Mouse (Mus musculus) forebrain, postnatal 0 days (tissue): ENCODE measurements around the gene Acsf2. TPM values are rescaled to one million over a fixed set of nuclear protein-coding genes. Genes with fewer than 3 reads are reported as not detected.

Experiments used
- ATAC-seq: fragments of 200-750 bp; cut with Nextera tagmentation; 2 replicates; pipeline ENCODE4 v1.8.0; 2017; ENCODE audit warnings: mild to moderate bottlenecking, moderate library complexity
- DNase-seq: peaks from one replicate; pipeline ENCODE4 v3.0.0-alpha.2; 2015
- H3K27ac ChIP-seq: fragments of 300-500 bp; sonication (generic); 2 replicates; pipeline ENCODE4 v1.5.1; 2014; ENCODE audit warnings: low read depth, mild to moderate bottlenecking, antibody characterized with exemption, low read length, moderate library complexity, mixed read lengths
- H3K27me3 ChIP-seq: fragments of 300-500 bp; sonication (generic); 2 replicates; pipeline ENCODE4 v1.6.1; 2014; ENCODE audit warnings: mild to moderate bottlenecking, low read length, mixed read lengths; ENCODE audit not compliant: insufficient read depth
- H3K36me3 ChIP-seq: fragments of 300-500 bp; sonication (generic); 2 replicates; pipeline ENCODE4 v1.6.1; 2014; ENCODE audit warnings: mild to moderate bottlenecking, moderate library complexity; ENCODE audit not compliant: insufficient read depth
- H3K4me1 ChIP-seq: fragments of 300-500 bp; sonication (generic); 2 replicates; pipeline ENCODE4 v1.6.1; 2014; ENCODE audit warnings: antibody characterized with exemption; ENCODE audit not compliant: insufficient read depth
- H3K4me2 ChIP-seq: fragments of 300-500 bp; sonication (generic); 2 replicates; pipeline ENCODE4 v1.6.1; 2014; ENCODE audit warnings: low read depth, mild to moderate bottlenecking, moderate library complexity
- H3K4me3 ChIP-seq: fragments of 300-500 bp; sonication (generic); 2 replicates; pipeline ENCODE4 v1.5.1; 2014; ENCODE audit warnings: low read depth, low read length, mixed read lengths
- H3K9ac ChIP-seq: fragments of 300-500 bp; sonication (generic); 2 replicates; pipeline ENCODE4 v1.6.1; 2014; ENCODE audit warnings: mild to moderate bottlenecking
- H3K9me3 ChIP-seq: fragments of 300-500 bp; sonication (generic); 2 replicates; pipeline ENCODE4 v1.6.1; 2016; ENCODE audit warnings: low read length
- CTCF ChIP-seq: sonication (generic); IDR thresholded peaks from 2 replicates; pipeline ENCODE4 v1.5.1; 2016; ENCODE audit warnings: antibody characterized with exemption, control low read depth, low read depth
- WGBS: fragments of 180-500 bp; shearing (Covaris S2); extraction: QIAGEN DNeasy Blood & Tissue Kit; methylation state at CpG from one replicate; pipeline ENCODE4 v1.1.7; 2014; 5-methylcytosine and 5-hydroxymethylcytosine counted together
- polyA plus RNA-seq: library from polyadenylated mRNA; unstranded; fragments of >200 nt; fragmentation: Nextera tagmentation; extraction: Ambion mirVana; gene quantifications from 2 replicates; pipeline ENCODE4 v1.2.1, GENCODE M21; 2015
- total RNA-seq: library from RNA; depleted of rRNA; stranded (reverse); fragments of >200 nt; gene quantifications from 2 replicates; pipeline ENCODE4 v1.2.3, GENCODE M21; 2014

Gene Acsf2
- total and polyA plus RNA-seq, 2 experiments from 2014 or later: 1.6 to 4.3 TPM

DNA sequence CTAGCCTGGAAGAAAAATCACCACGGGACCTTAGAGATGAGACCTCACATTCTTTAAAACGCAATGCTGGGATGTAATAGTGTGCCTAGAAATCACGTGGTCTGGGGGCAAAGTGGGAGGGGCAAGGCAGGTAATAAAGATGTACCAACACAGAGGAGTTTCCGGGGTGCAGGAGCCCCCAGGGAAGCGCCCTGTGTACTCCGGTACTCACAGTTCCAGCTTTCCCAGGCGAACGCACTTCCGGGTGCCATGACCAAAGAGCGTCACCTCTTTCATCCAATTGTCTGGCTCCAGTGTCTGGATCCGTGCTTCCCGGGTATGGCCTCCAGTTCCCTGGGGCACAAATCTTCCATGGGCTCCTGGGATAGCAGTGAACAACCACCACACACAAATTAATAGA is 58.3 kb downstream of the Acsf2 start:
- H3K9me3 ChIP-seq: no peaks in the 10 kb centered on the region
- H3K27ac ChIP-seq: no peak overlapping the region
- DNase-seq (no peak), ATAC-seq (no peak)
- H3K9ac ChIP-seq: no peak overlapping the region
- no peak for TF ChIP-seq CTCF
- H3K36me3 ChIP-seq: peaks cover 14% of the 10 kb centered on the region; the same call in 1 of the 2 replicates
- H3K4me3 ChIP-seq: no peak overlapping the region
- H3K4me2 ChIP-seq: no peak overlapping the region
- H3K4me1 ChIP-seq: peaks cover 8% of the 10 kb centered on the region
- 86% methylated on average over 12 of the region's 12 CpGs for WGBS
- H3K27me3 ChIP-seq: no peaks in the 10 kb centered on the region

GRCm38 (mm10) chr11:94542400-94542799 is 59.3 kb downstream of the Acsf2 start:
- Histone ChIP-seq H3K4me1 (peaks cover 3% of the 10 kb centered on the region; the same call in 1 of the 2 replicates), H3K36me3 (peaks cover 14% of the 10 kb centered on the region; the same call in 1 of the 2 replicates), H3K9ac (no peak overlapping the region), H3K4me2 (no peak overlapping the region), H3K4me3 (no peak overlapping the region), H3K27me3 (no peaks in the 10 kb centered on the region), H3K9me3 (no peaks in the 10 kb centered on the region), H3K27ac (no peak overlapping the region)
- DNase-seq (no peak), ATAC-seq (no peak)
- WGBS: 89% methylated on average over 4 of the region's 4 CpGs
- TF ChIP-seq CTCF: no peak

DNA sequence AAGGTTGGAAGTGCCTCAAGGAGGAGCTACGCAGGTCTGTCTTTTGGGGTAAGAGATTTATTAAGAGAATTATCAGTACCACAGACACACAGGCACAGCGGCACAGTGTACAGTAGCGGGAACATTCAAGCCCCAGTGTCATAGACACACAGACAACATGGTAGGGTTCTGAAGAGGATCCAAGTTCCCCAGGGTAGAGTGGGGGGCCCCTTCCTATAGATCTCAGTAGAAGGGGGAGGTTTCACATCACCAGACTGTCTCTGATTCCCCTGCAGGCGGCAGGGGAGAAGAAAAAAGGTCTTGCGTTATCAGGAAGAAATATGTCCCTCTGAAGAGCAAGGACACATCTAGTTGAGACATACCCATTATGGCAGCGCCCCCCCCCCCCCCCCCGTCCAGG is 61.9 kb downstream of the Acsf2 start:
- Histone ChIP-seq H3K4me1 (peaks cover 3% of the 10 kb centered on the region; the same call in 1 of the 2 replicates), H3K9me3 (no peaks in the 10 kb centered on the region), H3K27me3 (no peaks in the 10 kb centered on the region), H3K27ac (no peak overlapping the region), H3K4me2 (no peak overlapping the region), H3K9ac (no peak overlapping the region), H3K4me3 (no peak overlapping the region), H3K36me3 (peaks cover 14% of the 10 kb centered on the region; the same call in 1 of the 2 replicates)
- no peak for ATAC-seq
- WGBS: 76% methylated on average over 7 of the region's 7 CpGs
- TF ChIP-seq CTCF: no peak
- DNase-seq: no peak

- ATAC-seq (no peak), DNase-seq (no peak)
- Histone ChIP-seq H3K4me3 (no peak overlapping the region), H3K27me3 (no peaks in the 10 kb centered on the region), H3K9me3 (no peaks in the 10 kb centered on the region), H3K4me2 (no peak overlapping the region), H3K9ac (no peak overlapping the region), H3K4me1 (no peaks in the 10 kb centered on the region), H3K36me3 (peaks cover 14% of the 10 kb centered on the region; the same call in 1 of the 2 replicates), H3K27ac (no peak overlapping the region)
- 70% methylated on average over 8 of the region's 8 CpGs for WGBS
- TF ChIP-seq CTCF: no peak
Measured at GRCm38 (mm10) chr11:94538733-94539292, 62.9 kb downstream of the Acsf2 start.

- H3K4me1 ChIP-seq: no peaks in the 10 kb centered on the region
- H3K27ac ChIP-seq: no peak overlapping the region
- DNase-seq (no peak), ATAC-seq (no peak)
- no peaks in the 10 kb centered on the region for H3K9me3 ChIP-seq
- H3K27me3 ChIP-seq: no peaks in the 10 kb centered on the region
- H3K4me2 ChIP-seq: no peak overlapping the region
- 87% methylated on average over 8 of the region's 8 CpGs for WGBS
- H3K4me3 ChIP-seq: no peak overlapping the region
- no peak for TF ChIP-seq CTCF
- H3K36me3 ChIP-seq: no peaks in the 10 kb centered on the region
- no peak overlapping the region for H3K9ac ChIP-seq
Measured at GRCm38 (mm10) chr11:94533171-94533570, 68.5 kb downstream of the Acsf2 start.

GRCm38 (mm10) chr11:94528879-94529278 is 72.8 kb downstream of the Acsf2 start:
- no peak overlapping the region for H3K27ac ChIP-seq
- TF ChIP-seq CTCF: no peak
- no peak overlapping the region for H3K4me3 ChIP-seq
- no peak overlapping the region for H3K4me2 ChIP-seq
- DNase-seq (no peak), ATAC-seq (peak; percentile 45; the same call in 1 of the 2 replicates)
- H3K36me3 ChIP-seq: no peaks in the 10 kb centered on the region
- H3K4me1 ChIP-seq: no peaks in the 10 kb centered on the region
- H3K9ac ChIP-seq: no peak overlapping the region
- WGBS: 26% methylated on average over 3 of the region's 3 CpGs
- H3K9me3 ChIP-seq: no peaks in the 10 kb centered on the region
- H3K27me3 ChIP-seq: no peaks in the 10 kb centered on the region

- Histone ChIP-seq H3K9ac (no peak overlapping the region), H3K4me2 (no peak overlapping the region), H3K4me3 (no peak overlapping the region), H3K9me3 (no peaks in the 10 kb centered on the region), H3K27ac (no peak overlapping the region), H3K36me3 (no peaks in the 10 kb centered on the region), H3K27me3 (no peaks in the 10 kb centered on the region), H3K4me1 (no peaks in the 10 kb centered on the region)
- DNase-seq (no peak), ATAC-seq (no peak)
- TF ChIP-seq CTCF: no peak
- WGBS: 65% methylated on average over 9 of the region's 9 CpGs
Measured at GRCm38 (mm10) chr11:94526171-94526879, 75.3 kb downstream of the Acsf2 start.
